In genomic region chr10:81494260-81495041, GRCm38 (mm10) we compare ENCODE assay signal across 9 mouse cellular contexts. TPM values are rescaled to one million over a fixed set of nuclear protein-coding genes. Genes with fewer than 3 reads are reported as not detected.
DNase-seq lines count a peak whose midpoint lies in the region; ATAC-seq and TF ChIP-seq lines count a peak whose summit lies in the region.
"Had no signal": no experiment of that assay in that cellular context is flagged by ENCODE, and none has a peak within 500 bp of the region (broad histone marks: within the 10 kb centered on the region; RNA-seq: fewer than 3 reads in every experiment).

No protein-coding gene starts in this region.

- H3K27ac ChIP-seq in heart, embryonic 15.5 days = no peak overlapping the region
- no peak overlapping the region for H3K27ac ChIP-seq in embryonic facial prominence, embryonic 10.5 days (replicated peaks)
- H3K27ac ChIP-seq in intestine, postnatal 0 days (ENCODE audit: low read depth, low read length) = peak overlapping the region; percentile 73
- H3K27ac ChIP-seq in midbrain, postnatal 0 days (ENCODE audit: low read depth, low read length) = no peak overlapping the region
- H3K27ac ChIP-seq: heart, adult 2 months had no signal

- 83% methylated on average over 11 of the region's 11 CpGs for WGBS in heart, embryonic 15.5 days
- WGBS in embryonic facial prominence, embryonic 10.5 days = 91% methylated on average over 11 of the region's 11 CpGs
- 45% methylated on average over 11 of the region's 11 CpGs for WGBS in intestine, postnatal 0 days
- 94% methylated on average over 11 of the region's 11 CpGs for WGBS in midbrain, postnatal 0 days

- no peak overlapping the region for H3K9ac ChIP-seq in heart, embryonic 15.5 days
- H3K9ac ChIP-seq in intestine, postnatal 0 days (ENCODE audit: low read depth, low read length) = peak overlapping the region; percentile 84; the same call in 1 of the 2 replicates
- H3K9ac ChIP-seq in midbrain, postnatal 0 days (replicated peaks; ENCODE audit: low read length, poor library complexity, severe bottlenecking) = no peak overlapping the region

- H3K27me3 ChIP-seq in heart, embryonic 15.5 days = no peaks in the 10 kb centered on the region
- no peaks in the 10 kb centered on the region for H3K27me3 ChIP-seq in embryonic facial prominence, embryonic 10.5 days (replicated peaks; ENCODE audit: low read depth, poor library complexity, severe bottlenecking)
- no peaks in the 10 kb centered on the region for H3K27me3 ChIP-seq in intestine, postnatal 0 days (replicated peaks; ENCODE audit: control insufficient read depth, insufficient read depth, low read length)
- no peaks in the 10 kb centered on the region for H3K27me3 ChIP-seq in midbrain, postnatal 0 days (ENCODE audit: insufficient read depth, low read length)

- H3K36me3 ChIP-seq in heart, embryonic 15.5 days = peaks cover 38% of the 10 kb centered on the region
- peaks cover 50% of the 10 kb centered on the region for H3K36me3 ChIP-seq in embryonic facial prominence, embryonic 10.5 days (replicated peaks)
- peaks cover 44% of the 10 kb centered on the region for H3K36me3 ChIP-seq in intestine, postnatal 0 days (ENCODE audit: control insufficient read depth, insufficient read depth)
- peaks cover 35% of the 10 kb centered on the region for H3K36me3 ChIP-seq in midbrain, postnatal 0 days (ENCODE audit: insufficient read depth, low read length)

- peaks cover 19% of the 10 kb centered on the region for H3K4me1 ChIP-seq in heart, embryonic 15.5 days (replicated peaks)
- H3K4me1 ChIP-seq in embryonic facial prominence, embryonic 10.5 days = peaks cover 41% of the 10 kb centered on the region
- H3K4me1 ChIP-seq in intestine, postnatal 0 days (replicated peaks; ENCODE audit: control insufficient read depth, insufficient read depth, low read length) = peaks cover 21% of the 10 kb centered on the region
- H3K4me1 ChIP-seq in midbrain, postnatal 0 days (ENCODE audit: insufficient read depth, low read length) = peaks cover 6% of the 10 kb centered on the region; the same call in 1 of the 2 replicates

- no peak for ATAC-seq in heart, embryonic 15.5 days (replicated peaks; ENCODE audit: insufficient number of reproducible peaks, insufficient read depth, low FRiP score, low read depth)
- ATAC-seq in intestine, postnatal 0 days = peak; percentile 34
- ATAC-seq in midbrain, postnatal 0 days (ENCODE audit: low FRiP score) = no peak

- peak overlapping the region; percentile 91; the same call in 1 of the 2 replicates for H3K4me2 ChIP-seq in heart, embryonic 15.5 days
- peak overlapping the region; percentile 88 for H3K4me2 ChIP-seq in intestine, postnatal 0 days (replicated peaks; ENCODE audit: low read depth)
- 0 out of 2 replicates have a peak overlapping the region, but pooled peaks have one; percentile 91 for H3K4me2 ChIP-seq in midbrain, postnatal 0 days (ENCODE audit: low read depth, low read length, poor library complexity, severe bottlenecking)

- H3K9me3 ChIP-seq in heart, embryonic 15.5 days (replicated peaks) = no peaks in the 10 kb centered on the region
- no peaks in the 10 kb centered on the region for H3K9me3 ChIP-seq in embryonic facial prominence, embryonic 10.5 days
- no peaks in the 10 kb centered on the region for H3K9me3 ChIP-seq in intestine, postnatal 0 days (ENCODE audit: control insufficient read depth)
- H3K9me3 ChIP-seq in midbrain, postnatal 0 days (ENCODE audit: low read length) = no peaks in the 10 kb centered on the region

- TF ChIP-seq CTCF in intestine, postnatal 0 days (IDR thresholded peaks at IDR 0.05; ENCODE audit: low read depth) = no peak
- TF ChIP-seq CTCF in midbrain, postnatal 0 days (IDR thresholded peaks at IDR 0.05) = no peak

- no peak for DNase-seq in heart, adult 18-20 months
- no peak for DNase-seq in embryonic facial prominence, embryonic 10.5 days (ENCODE audit: low spot score)
- DNase-seq in midbrain, postnatal 0 days (ENCODE audit: low spot score) = no peak
- DNase-seq in thymus, postnatal 10 days (ENCODE audit: low spot score in 2 of 2) = no peak
- DNase-seq in T-cell, adult 2 months (ENCODE audit: low spot score) = no peak
- DNase-seq in gastrocnemius, postnatal 4 days (ENCODE audit: low spot score in 2 of 2) = no peak

- peak overlapping the region; percentile 79 for H3K4me3 ChIP-seq in heart, embryonic 15.5 days
- peak overlapping the region; percentile 93 for H3K4me3 ChIP-seq in embryonic facial prominence, embryonic 10.5 days
- peak overlapping the region; percentile 80; the same call in 1 of the 2 replicates for H3K4me3 ChIP-seq in intestine, postnatal 0 days (ENCODE audit: low read depth, low read length)
- H3K4me3 ChIP-seq in midbrain, postnatal 0 days (ENCODE audit: low read depth, low read length) = peak overlapping the region; percentile 69; the same call in 1 of the 2 replicates

RNA-seq across cellular contexts. Expression of gene Ncln, which starts 1.7 kb away (rescaled TPM):
- 43.6 and 63.4 TPM in 2 replicates for polyA plus RNA-seq in heart, embryonic 15.5 days (2015; fragmentation: Nextera tagmentation; extraction: Ambion mirVana)
- 10 to 100 TPM; 61.9 to 64.3 TPM for total RNA-seq in heart, adult 18-20 months (2021)
- polyA plus RNA-seq in embryonic facial prominence, embryonic 10.5 days (2016; fragmentation: Nextera tagmentation; extraction: Ambion mirVana) = 85.2 and 94.3 TPM in 2 replicates
- 58.6 and 61.1 TPM in 2 replicates for polyA plus RNA-seq in intestine, postnatal 0 days (2015; fragmentation: Nextera tagmentation; extraction: Ambion mirVana)
- total RNA-seq in midbrain, postnatal 0 days (2014; rRNA removed) = 83.0 and 93.1 TPM in 2 replicates
- 58.1 and 63.3 TPM in 2 replicates for polyA plus RNA-seq in midbrain, postnatal 0 days (2015; fragmentation: Nextera tagmentation; extraction: Ambion mirVana)
- 10 to 100 TPM; 59.3 to 61.3 TPM for total RNA-seq in gastrocnemius, postnatal 4 days (2021)

RNA-seq across cellular contexts. Expression of gene S1pr4, which starts 5.5 kb away (rescaled TPM):
- 0.47 and 1.5 TPM in 2 replicates for polyA plus RNA-seq in heart, embryonic 15.5 days (2015; fragmentation: Nextera tagmentation; extraction: Ambion mirVana)
- total RNA-seq in heart, adult 18-20 months (2021) = 1 to 10 TPM; 1.2 to 2.8 TPM
- 0.28 and 0.51 TPM in 2 replicates for polyA plus RNA-seq in embryonic facial prominence, embryonic 10.5 days (2016; fragmentation: Nextera tagmentation; extraction: Ambion mirVana)
- 0.50 and 0.74 TPM in 2 replicates for polyA plus RNA-seq in intestine, postnatal 0 days (2015; fragmentation: Nextera tagmentation; extraction: Ambion mirVana)
- total RNA-seq in midbrain, postnatal 0 days (2014; rRNA removed) = 0.09 and 0.16 TPM in 2 replicates
- 0.40 and 0.41 TPM in 2 replicates for polyA plus RNA-seq in midbrain, postnatal 0 days (2015; fragmentation: Nextera tagmentation; extraction: Ambion mirVana)
- total RNA-seq in gastrocnemius, postnatal 4 days (2021) = under 1 TPM; 0.37 to 0.54 TPM

RNA-seq across cellular contexts. Expression of gene Celf5, which starts 11.9 kb away (rescaled TPM):
- polyA plus RNA-seq in heart, embryonic 15.5 days (2015; fragmentation: Nextera tagmentation; extraction: Ambion mirVana) = 0.08 and 0.41 TPM in 2 replicates
- under 1 TPM; 0.17 to 0.21 TPM for total RNA-seq in heart, adult 18-20 months (2021)
- 1.2 and 2.3 TPM in 2 replicates for polyA plus RNA-seq in embryonic facial prominence, embryonic 10.5 days (2016; fragmentation: Nextera tagmentation; extraction: Ambion mirVana)
- polyA plus RNA-seq in intestine, postnatal 0 days (2015; fragmentation: Nextera tagmentation; extraction: Ambion mirVana) = 0.76 and 1.0 TPM in 2 replicates
- total RNA-seq in midbrain, postnatal 0 days (2014; rRNA removed) = 142 and 206 TPM in 2 replicates
- 61.5 and 74.0 TPM in 2 replicates for polyA plus RNA-seq in midbrain, postnatal 0 days (2015; fragmentation: Nextera tagmentation; extraction: Ambion mirVana)
- total RNA-seq in gastrocnemius, postnatal 4 days (2021) = under 1 TPM; 0.47 to 0.52 TPM

RNA-seq across cellular contexts. Expression of gene Gna15, which starts 29.6 kb away (rescaled TPM):
- 0.64 and 1.6 TPM in 2 replicates for polyA plus RNA-seq in heart, embryonic 15.5 days (2015; fragmentation: Nextera tagmentation; extraction: Ambion mirVana)
- total RNA-seq in heart, adult 18-20 months (2021) = 1 to 10 TPM; 1.4 to 1.5 TPM
- polyA plus RNA-seq in embryonic facial prominence, embryonic 10.5 days (2016; fragmentation: Nextera tagmentation; extraction: Ambion mirVana) = 1.2 and 1.3 TPM in 2 replicates
- polyA plus RNA-seq in intestine, postnatal 0 days (2015; fragmentation: Nextera tagmentation; extraction: Ambion mirVana) = 0.64 and 0.78 TPM in 2 replicates
- total RNA-seq in midbrain, postnatal 0 days (2014; rRNA removed) = 0.94 and 2.1 TPM in 2 replicates
- polyA plus RNA-seq in midbrain, postnatal 0 days (2015; fragmentation: Nextera tagmentation; extraction: Ambion mirVana) = 1.1 and 1.2 TPM in 2 replicates
- total RNA-seq in gastrocnemius, postnatal 4 days (2021) = 1 to 10 TPM; 1.1 to 1.8 TPM

RNA-seq across cellular contexts. Expression of gene Nfic, which starts 39.0 kb away (rescaled TPM):
- 60.9 and 71.2 TPM in 2 replicates for polyA plus RNA-seq in heart, embryonic 15.5 days (2015; fragmentation: Nextera tagmentation; extraction: Ambion mirVana)
- total RNA-seq in heart, adult 18-20 months (2021) = 10 to 100 TPM; 91.0 to 93.4 TPM
- 12.5 and 20.2 TPM in 2 replicates for polyA plus RNA-seq in embryonic facial prominence, embryonic 10.5 days (2016; fragmentation: Nextera tagmentation; extraction: Ambion mirVana)
- polyA plus RNA-seq in intestine, postnatal 0 days (2015; fragmentation: Nextera tagmentation; extraction: Ambion mirVana) = 29.2 and 35.1 TPM in 2 replicates
- 16.2 and 17.4 TPM in 2 replicates for total RNA-seq in midbrain, postnatal 0 days (2014; rRNA removed)
- polyA plus RNA-seq in midbrain, postnatal 0 days (2015; fragmentation: Nextera tagmentation; extraction: Ambion mirVana) = 19.1 and 21.3 TPM in 2 replicates
- total RNA-seq in gastrocnemius, postnatal 4 days (2021) = 100 to 1,000 TPM; 274 to 335 TPM

Comparison
In these comparisons a context has a peak if more than half of its experiments do, and no peak if none do; other contexts are left out.
1. RNA of gene Celf5, which starts 11.9 kb away (polyA plus RNA-seq): 61.5 to 74.0 TPM in midbrain, postnatal 0 days; 1.2 to 2.3 TPM in embryonic facial prominence, embryonic 10.5 days, 0.76 to 1.0 TPM in intestine, postnatal 0 days and 0.08 to 0.41 TPM in heart, embryonic 15.5 days; every median in the first group is over 10 times any median in the second.
2. Peak in every context shown above with its lines, with median percentiles within 50 percentile points of each other: H3K4me2 ChIP-seq and H3K4me3 ChIP-seq.